Mouse (Mus musculus) T-cell, adult 2 months (primary cell): ENCODE results near the gene Fbf1.
A peak's percentile ranks its signal among the peaks of the same experiment; 100 is the strongest.

ENCODE experiments used
- DNase-seq: peaks from one replicate; pipeline ENCODE4 v3.0.0; 2022; ENCODE audit warnings: low spot score

The Fbf1 gene

GRCm38 (mm10) chr11:116178411-116179121 lies 10.6 kb upstream of the Fbf1 start:
- DNase-seq = no peak

- no peak for DNase-seq
Measured at GRCm38 (mm10) chr11:116176010-116176409, 8.0 kb upstream of the Fbf1 start.

GRCm38 (mm10) chr11:116174775-116175448 lies 6.9 kb upstream of the Fbf1 start:
- DNase-seq = no peak

GRCm38 (mm10) chr11:116171959-116172358 lies 4.0 kb upstream of the Fbf1 start:
- DNase-seq = no peak

DNA sequence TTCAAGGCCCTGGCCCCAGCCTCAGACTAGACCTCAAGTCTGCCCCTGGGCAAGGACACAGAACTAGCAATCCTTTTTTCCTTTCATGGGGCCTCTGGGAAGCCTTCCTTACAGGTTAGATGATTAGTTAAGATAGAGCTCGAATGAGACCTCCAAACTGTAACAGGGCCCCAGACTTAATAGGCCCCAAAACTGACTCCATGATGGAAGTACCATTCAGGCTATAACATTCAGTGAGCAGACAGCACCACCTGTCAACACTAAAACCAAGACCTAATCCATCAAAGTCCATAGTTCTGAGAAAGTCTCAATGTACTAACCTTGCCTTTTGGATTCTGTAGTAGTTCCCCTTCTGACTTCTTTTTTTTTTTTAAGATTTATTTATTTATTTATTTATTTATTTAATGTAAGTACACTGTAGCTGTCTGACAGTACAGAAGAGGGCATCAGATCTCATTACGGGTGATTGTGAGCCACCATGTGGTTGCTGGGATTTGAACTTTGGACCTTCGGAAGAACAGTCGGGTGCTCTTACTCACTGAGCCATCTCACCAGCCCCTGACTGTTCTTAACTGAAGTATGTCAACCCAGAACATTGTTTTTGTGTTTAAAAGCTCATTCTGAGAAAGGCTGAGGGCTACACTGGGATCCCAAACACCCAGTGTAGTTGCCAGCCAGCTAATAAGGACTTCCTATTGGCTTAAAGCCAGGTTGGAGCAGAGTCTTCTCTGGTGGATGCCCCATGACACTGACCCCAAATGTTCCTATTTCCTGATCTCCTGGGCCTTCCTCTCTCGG lies 2.2 kb upstream of the Fbf1 start:
- DNase-seq = no peak

GRCm38 (mm10) chr11:116169214-116169613 lies 1.2 kb upstream of the Fbf1 start:
- no peak for DNase-seq

DNA sequence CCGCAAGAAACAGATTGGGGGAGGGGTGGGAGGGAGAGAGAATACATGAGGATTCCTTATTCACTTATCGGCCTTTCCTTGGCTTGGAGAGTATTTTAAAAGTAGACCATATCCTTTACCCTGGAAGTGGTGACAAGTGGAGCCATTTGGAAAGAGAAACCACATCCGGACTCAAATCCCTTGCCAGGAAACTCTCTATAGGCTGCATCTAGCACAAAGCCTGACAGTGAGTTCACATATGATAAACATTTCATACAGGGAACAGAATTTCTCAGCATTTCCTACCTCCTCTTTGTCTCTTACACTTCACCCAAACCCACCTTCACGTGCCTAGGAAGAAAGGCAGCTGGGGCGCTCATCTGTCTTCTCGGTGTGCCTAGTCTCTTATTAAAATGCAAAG lies 734 bp downstream of the Fbf1 start:
- no peak for DNase-seq

DNA sequence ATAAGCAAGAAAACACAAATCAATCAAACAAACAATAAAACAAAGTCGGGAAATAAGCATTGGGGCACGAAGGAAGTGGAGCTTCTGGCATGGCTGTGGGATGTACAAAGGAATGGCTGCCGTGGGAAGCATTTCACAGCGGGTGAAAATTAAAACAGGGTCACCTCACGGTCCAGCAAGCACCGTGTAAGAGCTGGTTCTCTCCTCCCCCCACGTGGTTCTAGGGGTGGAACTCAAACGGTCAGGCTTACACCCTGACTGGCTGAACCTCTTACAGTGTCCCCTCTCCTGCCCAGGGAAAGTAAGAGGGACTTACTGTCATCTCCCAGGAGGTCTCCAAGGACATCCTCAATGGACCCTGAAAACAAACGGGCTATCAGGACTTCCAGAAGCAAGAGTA lies 5.0 kb downstream of the Fbf1 start:
- no peak for DNase-seq

- no peak for DNase-seq
Measured at GRCm38 (mm10) chr11:116162146-116162545, 5.8 kb downstream of the Fbf1 start.

DNA sequence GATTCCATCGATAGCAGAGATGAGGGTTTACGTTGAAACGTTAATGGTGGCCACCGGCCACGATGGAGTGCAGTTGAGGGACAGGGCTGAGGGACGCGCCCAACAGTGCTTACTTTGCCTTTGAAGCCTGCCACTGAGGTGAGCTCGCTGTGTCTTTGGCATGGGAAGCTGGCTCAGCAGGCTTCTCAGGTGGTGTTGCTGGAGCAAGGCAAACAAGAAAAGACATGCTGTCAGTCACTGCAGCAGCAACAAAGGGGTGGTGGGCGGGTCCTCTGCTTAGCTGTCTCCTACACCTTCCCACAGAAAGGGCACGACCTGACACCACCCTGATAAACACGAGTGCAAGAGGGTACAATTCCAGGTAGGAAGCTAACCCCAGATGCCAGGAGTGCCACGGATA lies 6.7 kb downstream of the Fbf1 start:
- no peak for DNase-seq

DNA sequence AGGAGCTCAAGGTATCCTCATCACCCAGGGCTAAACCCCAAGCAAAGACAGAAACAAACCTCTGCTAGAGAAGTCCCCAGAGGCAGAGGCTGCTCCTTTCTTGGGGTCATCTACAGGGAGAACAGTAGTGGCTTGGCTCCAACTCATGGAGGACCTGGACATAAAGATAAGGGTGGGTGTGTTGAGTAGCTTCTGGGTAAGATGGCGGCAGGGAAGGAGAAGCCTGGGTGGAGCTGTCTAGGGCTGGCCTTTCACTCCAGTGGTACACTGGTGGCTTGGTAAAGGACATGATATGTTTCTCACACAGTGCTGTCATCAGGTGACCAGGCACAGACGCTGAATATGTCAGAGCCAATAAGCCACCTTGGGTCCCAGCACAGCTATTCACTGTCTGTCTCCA lies 17.0 kb downstream of the Fbf1 start:
- no peak for DNase-seq

DNA sequence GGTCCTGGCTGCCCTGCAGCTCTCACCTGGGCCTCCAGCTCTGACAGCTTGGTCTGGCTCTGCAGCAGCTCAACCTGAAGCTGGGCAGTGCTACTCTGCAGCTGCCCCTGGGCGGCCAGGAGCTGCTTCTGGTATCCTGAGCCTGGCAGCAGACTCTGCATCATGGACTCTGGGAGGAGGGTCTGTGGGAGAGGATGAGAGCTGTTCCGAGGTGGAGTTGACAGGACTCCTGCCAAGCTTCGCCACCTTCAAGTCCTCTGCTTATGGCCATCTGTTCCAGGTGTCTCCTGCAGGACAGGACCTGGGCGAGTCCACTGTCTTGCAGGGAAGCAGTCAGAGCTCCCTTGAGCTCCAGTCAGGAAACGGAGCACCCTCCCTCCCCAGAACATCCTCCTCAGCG lies 18.6 kb downstream of the Fbf1 start:
- DNase-seq = no peak

DNA sequence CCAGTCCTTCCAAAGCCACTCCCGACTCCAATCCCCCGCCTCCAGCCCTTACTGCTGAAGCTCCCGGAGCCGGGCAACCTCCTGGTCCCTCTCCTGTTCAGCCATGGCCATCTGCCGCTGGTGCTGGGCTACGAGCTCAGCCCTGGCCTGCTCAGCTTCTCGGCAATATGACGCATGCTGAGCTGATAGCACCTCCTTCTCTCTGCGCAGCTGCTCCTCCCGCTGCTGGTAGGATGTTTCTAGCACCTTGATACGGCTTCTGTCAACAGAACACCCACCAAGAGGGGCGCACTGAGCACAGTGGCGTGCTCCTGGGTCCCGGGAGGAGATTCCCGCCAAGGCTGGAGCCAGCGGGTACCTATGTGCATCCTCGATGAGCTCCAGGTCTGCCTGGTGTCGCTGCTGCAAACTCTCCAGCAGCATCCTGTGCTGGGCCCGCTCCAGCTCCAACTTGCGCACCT lies 19.2 kb downstream of the Fbf1 start:
- DNase-seq = no peak

DNA sequence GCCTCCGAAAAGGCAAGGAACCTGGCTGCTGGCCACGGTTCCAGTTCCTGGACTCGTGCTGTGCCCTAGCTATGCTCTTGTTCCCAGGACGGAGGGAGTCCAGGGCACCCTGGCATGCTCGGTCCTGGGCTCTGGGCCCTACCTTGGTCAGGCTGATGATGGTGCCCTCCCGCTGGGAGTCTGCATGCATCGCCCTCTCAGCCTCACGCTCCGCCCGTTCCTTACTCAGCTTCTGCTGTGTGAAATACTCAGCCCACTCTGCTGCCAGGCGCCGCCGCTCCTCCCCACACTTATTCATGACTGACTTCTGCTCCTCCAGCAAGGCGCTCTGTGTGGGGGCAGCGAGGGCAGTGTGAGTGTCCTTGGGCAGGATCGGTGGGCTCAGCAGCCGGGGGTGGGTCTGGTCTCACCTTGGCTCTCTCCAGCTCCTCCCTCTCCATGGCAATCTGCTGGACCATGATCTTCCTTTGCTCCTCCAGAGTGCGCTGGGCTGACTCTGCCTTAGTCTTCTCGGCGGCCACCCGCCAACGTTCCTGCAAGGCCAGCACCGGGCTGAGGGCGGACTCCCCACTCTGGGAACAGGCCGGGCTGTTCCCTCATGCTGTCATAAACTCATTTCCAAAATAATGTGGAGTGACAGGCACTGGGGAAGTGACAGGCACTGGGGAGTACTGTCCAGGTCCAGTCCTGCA lies 21.5 kb downstream of the Fbf1 start:
- no peak for DNase-seq

GRCm38 (mm10) chr11:116145481-116146293 lies 22.3 kb downstream of the Fbf1 start:
- DNase-seq = no peak

- DNase-seq = no peak
Measured at GRCm38 (mm10) chr11:116143468-116143867, 24.5 kb downstream of the Fbf1 start.

DNA sequence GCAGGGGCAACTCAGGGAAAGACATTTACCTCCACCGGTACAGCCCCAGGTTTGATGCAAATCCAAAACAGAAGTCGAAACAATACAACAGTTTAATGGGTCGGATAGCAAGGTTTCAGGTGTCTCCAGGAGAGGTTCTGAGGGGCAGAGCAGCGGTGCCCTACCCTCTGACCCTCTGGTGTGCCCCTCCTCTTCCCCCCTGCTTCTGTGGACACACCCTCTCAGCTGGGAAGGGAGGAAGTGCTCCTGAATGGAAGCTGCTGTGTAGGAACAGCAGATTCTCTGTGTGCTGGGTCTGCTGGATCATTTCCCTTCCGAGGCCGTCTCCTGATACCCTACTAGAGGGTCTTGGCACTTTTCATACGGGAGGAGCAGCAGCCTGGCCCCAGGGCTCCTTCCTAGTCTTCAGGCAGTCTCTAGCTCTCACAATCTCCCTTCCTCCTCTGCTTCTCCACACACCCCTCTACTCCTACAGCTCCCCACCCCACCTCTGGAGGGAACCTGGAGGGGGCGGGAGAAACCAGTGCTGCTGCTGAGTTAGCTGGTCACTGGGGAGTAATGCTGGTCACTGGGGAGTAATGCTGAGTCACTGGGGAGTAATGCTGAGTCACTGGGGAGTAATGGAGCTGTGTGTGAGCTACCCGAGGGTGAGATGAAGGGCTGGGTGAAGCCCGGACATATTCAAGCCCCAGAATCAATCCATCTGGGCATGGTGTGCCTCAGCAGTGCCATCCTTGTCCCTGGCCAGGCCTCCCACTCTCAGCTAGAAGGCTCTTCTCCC lies 25.6 kb downstream of the Fbf1 start:
- no peak for DNase-seq

DNA sequence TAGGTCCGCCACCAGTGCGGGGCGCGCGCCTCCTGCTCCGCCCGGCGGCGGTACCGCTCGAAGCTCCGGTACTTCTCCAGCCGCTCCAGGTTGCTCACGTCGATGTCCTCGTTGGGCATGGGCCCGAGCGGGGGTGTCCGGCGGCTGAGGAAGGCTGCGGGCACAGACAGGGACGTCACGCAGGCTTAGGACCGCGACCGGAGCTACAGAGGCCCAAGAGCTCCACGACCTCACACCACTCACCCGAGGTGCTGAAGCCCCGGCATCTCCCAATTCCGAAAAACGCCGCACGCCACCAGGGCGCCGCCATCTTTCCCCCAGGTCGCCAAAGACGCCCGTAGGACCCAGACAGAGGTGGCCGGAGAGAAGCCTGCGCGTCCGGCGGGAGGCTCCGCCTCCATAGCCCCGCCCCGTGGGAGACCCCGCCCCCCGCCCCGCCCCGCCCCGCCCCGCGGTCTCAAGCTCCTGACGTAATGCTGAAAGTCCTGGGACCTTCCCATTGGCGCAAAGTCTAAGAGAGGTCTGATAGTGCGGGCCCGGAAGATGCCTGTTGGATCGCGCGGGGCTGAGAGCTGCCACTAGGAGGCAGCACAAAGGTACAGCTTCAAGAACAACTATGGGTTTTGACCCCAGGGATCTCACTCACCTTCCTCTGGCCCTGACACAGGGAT lies 29.4 kb downstream of the Fbf1 start, which contains the start of gene Mrpl38:
Mrpl38 (minus strand) TSS at position 401 of the 671 bp plus-strand sequence.
- peak; percentile 90 for DNase-seq

DNA sequence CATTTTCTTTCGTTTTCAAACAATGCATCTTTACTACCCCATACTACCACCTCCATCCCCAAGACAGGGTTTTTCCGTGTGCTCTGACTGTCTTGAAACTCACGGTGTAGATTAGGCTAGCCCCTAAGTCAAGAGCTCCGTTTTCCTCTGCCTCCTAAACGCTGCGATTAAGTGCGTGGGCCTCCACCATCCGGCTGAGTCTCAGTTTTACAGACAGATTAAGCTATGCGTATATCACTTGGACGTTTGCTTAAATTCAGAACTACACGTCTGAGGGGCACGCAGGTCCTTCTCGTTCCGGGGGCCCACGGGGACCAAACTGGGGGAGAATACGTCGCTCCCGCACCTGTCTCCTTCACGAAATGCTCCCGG lies 29.9 kb downstream of the Fbf1 start:
- no peak for DNase-seq

DNA sequence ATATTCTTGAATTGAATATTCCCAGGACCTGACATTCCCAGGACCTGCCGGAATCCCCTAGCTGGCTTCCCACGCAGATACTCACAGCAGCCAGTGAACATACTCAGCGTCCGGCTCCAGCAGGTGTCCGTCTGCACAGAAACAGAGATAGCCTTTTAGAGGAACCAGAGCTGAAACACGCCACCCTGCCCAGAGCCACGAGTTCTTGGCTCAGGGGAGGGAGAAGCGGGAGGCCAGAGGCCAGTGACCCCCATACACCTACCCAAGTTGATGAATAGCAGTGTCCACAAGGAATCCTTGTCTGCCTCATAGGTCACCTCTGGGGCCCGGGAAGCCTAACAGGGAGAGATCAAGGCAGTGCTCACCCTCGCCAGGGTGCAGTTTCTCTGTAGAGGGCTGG lies 33.8 kb downstream of the Fbf1 start:
- DNase-seq = no peak
